Comparison of ENCODE assay signal across 17 mouse cellular contexts in the genomic region with DNA sequence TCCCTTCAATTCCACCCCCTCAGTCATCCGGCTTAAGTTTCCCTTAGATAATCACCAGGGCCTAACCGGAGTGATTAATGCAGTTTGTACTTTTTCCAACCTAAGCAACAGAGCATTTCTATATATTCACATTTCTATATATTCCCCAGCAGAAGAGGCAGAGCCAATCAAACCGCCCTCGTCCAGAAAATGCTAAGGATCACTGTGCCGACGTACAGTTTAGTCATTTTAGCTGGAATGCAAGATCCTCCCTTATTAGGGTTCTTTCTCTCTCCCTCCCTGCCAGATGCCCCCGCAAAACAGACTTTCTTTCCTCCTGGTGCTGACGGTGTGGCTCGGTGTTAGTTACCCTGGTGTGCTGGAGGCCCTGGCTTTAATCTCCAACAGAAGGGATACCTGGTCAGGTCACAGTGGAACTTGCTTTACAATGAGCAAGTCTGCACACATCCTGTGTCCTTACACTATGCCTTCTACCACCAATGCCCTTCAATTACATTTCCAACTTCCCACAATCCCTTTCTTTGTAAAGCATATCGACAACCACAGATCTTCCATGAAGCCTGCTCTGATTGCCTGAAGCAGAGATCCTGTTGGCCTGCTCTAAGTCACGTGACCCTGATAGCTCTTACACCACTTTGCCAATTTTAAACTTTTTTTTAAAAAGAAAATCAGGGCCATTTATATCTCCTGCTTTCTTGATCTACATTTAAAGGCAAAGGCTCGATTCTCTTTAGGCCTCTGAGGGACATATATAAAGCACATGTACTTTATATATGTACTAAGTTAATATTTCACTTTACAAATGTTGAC.
A peak's percentile ranks its signal among the peaks of the same experiment; 100 is the strongest.
DNase-seq lines count a peak whose midpoint lies in the region; ATAC-seq lines count a peak whose summit lies in the region.
"Had no signal": no experiment of that assay in that cellular context is flagged by ENCODE, and none has a peak within 500 bp of the region (broad histone marks: within the 10 kb centered on the region; RNA-seq: fewer than 3 reads in every experiment).

No protein-coding gene starts in this region.

- no peak for ATAC-seq in hindbrain, embryonic 13.5 days (ENCODE audit: low FRiP score)
- no peak for ATAC-seq in hindbrain, embryonic 11.5 days (ENCODE audit: low FRiP score)
- no peak for ATAC-seq in liver, embryonic 12.5 days
- ATAC-seq: forebrain, embryonic 15.5 days had no signal

- H3K9ac ChIP-seq in hindbrain, embryonic 13.5 days, result no peak overlapping the region
- H3K9ac ChIP-seq in hindbrain, embryonic 11.5 days (ENCODE audit: low read depth, low read length), result no peak overlapping the region
- H3K9ac ChIP-seq in liver, embryonic 12.5 days, result no peak overlapping the region
- H3K9ac ChIP-seq: forebrain, embryonic 15.5 days; heart, embryonic 13.5 days; liver, embryonic 15.5 days had no signal

- H3K27me3 ChIP-seq in hindbrain, embryonic 13.5 days, result no peaks in the 10 kb centered on the region
- H3K27me3 ChIP-seq in hindbrain, embryonic 11.5 days (ENCODE audit: control insufficient read depth, insufficient read depth, low read length), result no peaks in the 10 kb centered on the region
- H3K27me3 ChIP-seq in limb, embryonic 10.5 days (ENCODE audit: low read depth, poor library complexity, severe bottlenecking), result no peaks in the 10 kb centered on the region
- no peaks in the 10 kb centered on the region for H3K27me3 ChIP-seq in liver, embryonic 12.5 days (replicated peaks)
- no peaks in the 10 kb centered on the region for H3K27me3 ChIP-seq in midbrain, embryonic 10.5 days (ENCODE audit: low read depth, poor library complexity, severe bottlenecking)
- H3K27me3 ChIP-seq: forebrain, embryonic 15.5 days; heart, embryonic 13.5 days; liver, embryonic 15.5 days had no signal

- WGBS in hindbrain, embryonic 13.5 days, result 84% methylated on average over 12 of the region's 12 CpGs
- WGBS in hindbrain, embryonic 11.5 days, result 82% methylated on average over 12 of the region's 12 CpGs
- WGBS in limb, embryonic 10.5 days, result 66% methylated on average over 12 of the region's 12 CpGs
- 76% methylated on average over 12 of the region's 12 CpGs for WGBS in liver, embryonic 12.5 days (ENCODE audit: insufficient replicate concordance)
- 82% methylated on average over 12 of the region's 12 CpGs for WGBS in midbrain, embryonic 10.5 days

- H3K4me3 ChIP-seq in hindbrain, embryonic 13.5 days, result no peak overlapping the region
- no peak overlapping the region for H3K4me3 ChIP-seq in hindbrain, embryonic 11.5 days (ENCODE audit: low read depth, low read length)
- no peak overlapping the region for H3K4me3 ChIP-seq in limb, embryonic 10.5 days
- H3K4me3 ChIP-seq in liver, embryonic 12.5 days, result no peak overlapping the region
- H3K4me3 ChIP-seq in midbrain, embryonic 10.5 days, result no peak overlapping the region
- H3K4me3 ChIP-seq: forebrain, embryonic 15.5 days; heart, embryonic 13.5 days; liver, embryonic 15.5 days had no signal

- no peak overlapping the region for H3K4me2 ChIP-seq in hindbrain, embryonic 13.5 days
- H3K4me2 ChIP-seq in hindbrain, embryonic 11.5 days (replicated peaks; ENCODE audit: low read depth, low read length), result no peak overlapping the region
- no peak overlapping the region for H3K4me2 ChIP-seq in liver, embryonic 12.5 days
- H3K4me2 ChIP-seq: forebrain, embryonic 15.5 days; heart, embryonic 13.5 days; liver, embryonic 15.5 days had no signal

- H3K27ac ChIP-seq in hindbrain, embryonic 13.5 days, result peak overlapping the region; percentile 20; the same call in 1 of the 2 replicates
- H3K27ac ChIP-seq in hindbrain, embryonic 11.5 days (ENCODE audit: low read depth, low read length), result no peak overlapping the region
- peak overlapping the region; percentile 66; the same call in 1 of the 2 replicates for H3K27ac ChIP-seq in limb, embryonic 10.5 days
- H3K27ac ChIP-seq in liver, embryonic 12.5 days, result no peak overlapping the region
- no peak overlapping the region for H3K27ac ChIP-seq in midbrain, embryonic 10.5 days (replicated peaks)
- H3K27ac ChIP-seq: forebrain, embryonic 15.5 days; heart, embryonic 13.5 days; liver, embryonic 15.5 days had no signal

- H3K36me3 ChIP-seq in hindbrain, embryonic 13.5 days, result no peaks in the 10 kb centered on the region
- no peaks in the 10 kb centered on the region for H3K36me3 ChIP-seq in hindbrain, embryonic 11.5 days (ENCODE audit: control insufficient read depth, insufficient read depth, low read length)
- no peaks in the 10 kb centered on the region for H3K36me3 ChIP-seq in limb, embryonic 10.5 days
- H3K36me3 ChIP-seq in liver, embryonic 12.5 days, result no peaks in the 10 kb centered on the region
- no peaks in the 10 kb centered on the region for H3K36me3 ChIP-seq in midbrain, embryonic 10.5 days
- H3K36me3 ChIP-seq: forebrain, embryonic 15.5 days; heart, embryonic 13.5 days; liver, embryonic 15.5 days had no signal

- no peaks in the 10 kb centered on the region for H3K9me3 ChIP-seq in hindbrain, embryonic 13.5 days
- no peaks in the 10 kb centered on the region for H3K9me3 ChIP-seq in hindbrain, embryonic 11.5 days (ENCODE audit: control insufficient read depth, low read length)
- H3K9me3 ChIP-seq in limb, embryonic 10.5 days (replicated peaks), result no peaks in the 10 kb centered on the region
- no peaks in the 10 kb centered on the region for H3K9me3 ChIP-seq in liver, embryonic 12.5 days (replicated peaks)
- no peaks in the 10 kb centered on the region for H3K9me3 ChIP-seq in midbrain, embryonic 10.5 days (replicated peaks)
- H3K9me3 ChIP-seq: forebrain, embryonic 15.5 days; heart, embryonic 13.5 days; liver, embryonic 15.5 days had no signal

- H3K4me1 ChIP-seq in hindbrain, embryonic 13.5 days (replicated peaks), result peaks cover 43% of the 10 kb centered on the region
- peaks cover 11% of the 10 kb centered on the region for H3K4me1 ChIP-seq in hindbrain, embryonic 11.5 days (replicated peaks; ENCODE audit: control insufficient read depth, insufficient read depth, low read length)
- H3K4me1 ChIP-seq in limb, embryonic 10.5 days, result peaks cover 67% of the 10 kb centered on the region
- peaks cover 45% of the 10 kb centered on the region for H3K4me1 ChIP-seq in liver, embryonic 12.5 days
- peaks cover 69% of the 10 kb centered on the region for H3K4me1 ChIP-seq in midbrain, embryonic 10.5 days

- DNase-seq in hindbrain, embryonic 11.5 days (ENCODE audit: low spot score), result no peak
- DNase-seq in right cerebral cortex, adult 18-20 months, result peak; percentile 62
- no peak for DNase-seq in right cerebral cortex, postnatal 4 days
- no peak for DNase-seq in limb, embryonic 10.5 days (ENCODE audit: low spot score)
- DNase-seq in midbrain, embryonic 10.5 days (ENCODE audit: low spot score), result no peak
- no peak for DNase-seq in testis, postnatal 14 days (ENCODE audit: low spot score)
- DNase-seq: adrenal gland, postnatal 14 days; B cell, adult 2 months; gastrocnemius, postnatal 25 days; kidney, postnatal 36 days; lung, postnatal 14 days; spleen, adult 18-20 months had no signal

Comparison
In these comparisons a context has a peak if more than half of its experiments do, and no peak if none do; other contexts are left out.
1. H3K27ac ChIP-seq: peak in hindbrain, embryonic 13.5 days (single experiment) and limb, embryonic 10.5 days (single experiment); none in hindbrain, embryonic 11.5 days (single experiment), liver, embryonic 12.5 days (single experiment) and midbrain, embryonic 10.5 days (single experiment).